Mouse (Mus musculus) thymus, adult 2 months (tissue): ENCODE measurements around the gene Tekt2.

ENCODE experiments used
- CTCF ChIP-seq: fragments of 200-500 bp; IDR thresholded peaks from 2 replicates; pipeline ENCODE4 v1.5.1; 2012; ENCODE audit warnings: mild to moderate bottlenecking, control low read depth, low read length, moderate library complexity, borderline replicate concordance; ENCODE audit not compliant: control insufficient read depth, poor library complexity, insufficient read depth; ENCODE audit errors: extremely low read depth
- POLR2A ChIP-seq: fragments of 200-500 bp; IDR thresholded peaks from 2 replicates; pipeline ENCODE4 v1.6.1; 2012; ENCODE audit warnings: mild to moderate bottlenecking, low read length, control low read depth, moderate library complexity; ENCODE audit not compliant: control insufficient read depth, poor library complexity, insufficient read depth; ENCODE audit errors: extremely low read depth

DNA sequence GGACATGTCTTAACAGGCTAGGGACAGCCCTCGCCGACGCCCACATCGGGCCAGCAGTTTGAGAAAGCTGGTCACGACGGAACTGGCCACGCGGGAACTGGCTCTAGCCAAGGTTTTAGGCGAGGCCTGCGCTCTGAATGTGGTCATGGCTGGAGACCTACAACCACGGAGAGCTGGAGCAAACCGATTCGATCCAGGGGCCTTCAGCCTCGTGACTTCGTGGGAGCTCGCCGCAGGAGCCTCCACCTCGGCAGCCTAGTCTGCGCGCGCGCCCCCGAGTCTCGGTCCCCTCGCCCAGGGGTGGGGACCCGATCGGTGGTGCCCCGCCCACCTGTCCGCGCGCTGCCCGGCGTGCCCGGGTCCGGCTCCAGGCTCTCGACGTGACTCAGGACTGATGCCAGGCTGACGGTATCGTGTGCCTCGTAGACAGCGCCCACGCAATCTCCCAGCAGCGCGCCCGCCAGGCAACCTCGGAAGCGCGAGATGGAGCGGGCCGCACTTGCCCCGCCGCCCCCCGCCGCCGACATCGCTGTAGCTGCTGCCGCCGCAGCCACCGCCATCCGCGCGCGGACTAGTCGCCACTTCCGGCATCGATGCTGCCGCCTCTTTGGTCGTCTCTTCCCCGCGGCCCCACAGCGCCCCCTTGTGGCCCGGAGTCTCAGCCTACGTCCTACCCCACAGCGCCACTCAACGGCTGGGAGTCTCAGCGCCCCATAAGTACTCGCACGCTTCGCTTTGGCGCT, 4.2 kb downstream of the Tekt2 start, which contains the start of gene Adprhl2:
- TF ChIP-seq CTCF = peak; percentile 100
- 0 out of 2 replicates have a peak, but pooled peaks have one; percentile 68 for TF ChIP-seq POLR2A
